Mouse (Mus musculus): ENCODE measurements around the gene Arntl. TPM values are rescaled to one million over a fixed set of nuclear protein-coding genes. Genes with fewer than 3 reads are reported as not detected.

Arntl gene
- 40.0 TPM for polyA plus RNA-seq (2014; fragmentation: Illumina TruSeq; extraction: RNeasy Lipid Tissue Mini Kit (QIAGEN cat#74804); ENCODE audit: low replicate concordance)

GRCm38 (mm10) chr7:113206644-113207470 lies at the start of gene Arntl:
TSS of gene Arntl (plus strand) at chr7:113207465.

Other genes starting within 250 kb of the Arntl start
- gene Btbd10, start 161.9 kb downstream of the Arntl start, polyA plus RNA-seq (2014; fragmentation: Illumina TruSeq; extraction: RNeasy Lipid Tissue Mini Kit (QIAGEN cat#74804); ENCODE audit: low replicate concordance): 18.9 TPM
- not detected for gene Pth, start 181.1 kb downstream of the Arntl start, polyA plus RNA-seq (2014; fragmentation: Illumina TruSeq; extraction: RNeasy Lipid Tissue Mini Kit (QIAGEN cat#74804); ENCODE audit: low replicate concordance)

All from small intestine, adult 10 weeks (tissue).